Mouse (Mus musculus) G1E (cell line): Measurements from ENCODE around the gene Zfp579.

Experiments used
- CTCF ChIP-seq: IDR thresholded peaks from 2 replicates; pipeline ENCODE4 v1.5.1; 2012; ENCODE audit warnings: low read depth, low read length, inconsistent platforms, mixed read lengths
- GATA1 ChIP-seq: IDR thresholded peaks from 2 replicates; pipeline ENCODE4 v1.6.1; 2012; ENCODE audit warnings: borderline replicate concordance, low read length, inconsistent platforms, mixed read lengths
- GATA2 ChIP-seq: IDR thresholded peaks from 2 replicates; pipeline ENCODE4 v1.6.1; 2012; ENCODE audit warnings: low read depth, low read length, inconsistent platforms, borderline replicate concordance
- POLR2AphosphoS5 ChIP-seq: IDR thresholded peaks from 2 replicates; pipeline ENCODE4 v1.6.1; 2012; ENCODE audit warnings: low read depth, low read length, inconsistent platforms; ENCODE audit not compliant: insufficient replicate concordance
- TAL1 ChIP-seq: conservative IDR thresholded peaks from 2 replicates; pipeline ENCODE4 v1.6.1; 2012; ENCODE audit warnings: low read depth, low read length, inconsistent platforms, mixed read lengths

GRCm38 (mm10) chr7:5017931-5018330 is 22.0 kb upstream of the Zfp579 start:
- TF ChIP-seq CTCF: no peak
- TF ChIP-seq GATA2: no peak
- no peak for TF ChIP-seq GATA1
- TF ChIP-seq TAL1: no peak
- no peak for TF ChIP-seq POLR2AphosphoS5
